In the genomic region with DNA sequence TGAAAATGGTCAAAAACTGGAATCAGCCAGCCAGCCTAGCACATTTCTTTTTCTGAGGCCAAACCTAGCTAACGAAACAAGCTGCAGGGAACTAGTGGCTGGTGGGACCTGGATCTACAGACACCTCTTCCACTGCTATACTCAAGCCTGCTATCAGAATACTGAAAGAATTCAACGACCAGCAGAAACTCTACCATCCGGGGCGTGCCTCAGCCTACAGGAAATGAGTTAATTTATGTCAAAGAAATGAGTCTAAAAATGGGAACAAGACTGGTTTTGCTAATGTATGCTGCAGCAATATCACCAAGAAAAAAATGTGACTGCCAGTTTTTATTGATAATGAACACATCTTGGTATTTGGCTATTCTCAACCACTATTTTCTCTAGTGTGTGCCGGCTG, we compare ENCODE assay signal across 20 mouse cellular contexts. TPM values are rescaled to one million over a fixed set of nuclear protein-coding genes. Genes with fewer than 3 reads are reported as not detected.
DNase-seq lines count a peak whose midpoint lies in the region; ATAC-seq and TF ChIP-seq lines count a peak whose summit lies in the region.
"Had no signal": no experiment of that assay in that cellular context is flagged by ENCODE, and none has a peak within 500 bp of the region (broad histone marks: within the 10 kb centered on the region; RNA-seq: fewer than 3 reads in every experiment).

No protein-coding gene starts in this region.

- H3K9ac ChIP-seq in heart, embryonic 15.5 days: no peak overlapping the region
- no peak overlapping the region for H3K9ac ChIP-seq in heart, adult 2 months (ENCODE audit: low read depth, low read length)
- H3K9ac ChIP-seq in forebrain, postnatal 0 days: no peak overlapping the region
- H3K9ac ChIP-seq: embryonic facial prominence, embryonic 13.5 days; limb, embryonic 13.5 days; liver, embryonic 15.5 days; midbrain, embryonic 12.5 days had no signal

- H3K4me3 ChIP-seq in heart, embryonic 15.5 days: no peak overlapping the region
- no peak overlapping the region for H3K4me3 ChIP-seq in heart, adult 2 months
- no peak overlapping the region for H3K4me3 ChIP-seq in bone marrow macrophage, adult 2 months (ENCODE audit: insufficient read depth, low read length)
- no peak overlapping the region for H3K4me3 ChIP-seq in forebrain, postnatal 0 days (ENCODE audit: low read depth, low read length)
- H3K4me3 ChIP-seq: embryonic facial prominence, embryonic 13.5 days; hindbrain, embryonic 10.5 days; left cerebral cortex, adult 2 months; limb, embryonic 13.5 days; liver, embryonic 15.5 days; midbrain, embryonic 12.5 days had no signal

- no peaks in the 10 kb centered on the region for H3K4me1 ChIP-seq in heart, embryonic 15.5 days (replicated peaks)
- no peaks in the 10 kb centered on the region; the same call in 1 of the 2 replicates for H3K4me1 ChIP-seq in heart, adult 2 months (ENCODE audit: control insufficient read depth, insufficient read depth, low read length)
- peaks cover 17% of the 10 kb centered on the region for H3K4me1 ChIP-seq in bone marrow macrophage, adult 2 months (ENCODE audit: control insufficient read depth, insufficient read depth, low read length)
- no peaks in the 10 kb centered on the region for H3K4me1 ChIP-seq in forebrain, postnatal 0 days (ENCODE audit: insufficient read depth)
- H3K4me1 ChIP-seq: embryonic facial prominence, embryonic 13.5 days; hindbrain, embryonic 10.5 days; liver, embryonic 15.5 days; midbrain, embryonic 12.5 days had no signal

- no peak for TF ChIP-seq POLR2A in heart, adult 2 months (IDR thresholded peaks at IDR 0.05; ENCODE audit: insufficient read depth, low read depth, low read length)
- no peak for TF ChIP-seq POLR2A in bone marrow macrophage, adult 2 months (IDR thresholded peaks at IDR 0.05; ENCODE audit: borderline replicate concordance, low read depth, low read length)

- H3K27ac ChIP-seq in heart, embryonic 15.5 days: peak overlapping the region; percentile 54
- H3K27ac ChIP-seq in heart, adult 2 months: no peak overlapping the region
- H3K27ac ChIP-seq in bone marrow macrophage, adult 2 months (ENCODE audit: insufficient read depth, low read depth, low read length): peak overlapping the region; percentile 66
- H3K27ac ChIP-seq in forebrain, postnatal 0 days (ENCODE audit: low read depth, low read length): no peak overlapping the region
- H3K27ac ChIP-seq: embryonic facial prominence, embryonic 13.5 days; hindbrain, embryonic 10.5 days; left cerebral cortex, adult 2 months; limb, embryonic 13.5 days; liver, embryonic 15.5 days; midbrain, embryonic 12.5 days; stomach, postnatal 0 days had no signal

- 58% methylated on average over 5 of the region's 5 CpGs for WGBS in heart, embryonic 15.5 days
- WGBS in heart, adult 2 months: 53% methylated on average over 5 of the region's 5 CpGs
- 85% methylated on average over 5 of the region's 5 CpGs for WGBS in forebrain, postnatal 0 days

- no peaks in the 10 kb centered on the region for H3K36me3 ChIP-seq in heart, embryonic 15.5 days
- H3K36me3 ChIP-seq in heart, adult 2 months (ENCODE audit: control insufficient read depth, insufficient read depth, low read length): no peaks in the 10 kb centered on the region
- no peaks in the 10 kb centered on the region for H3K36me3 ChIP-seq in forebrain, postnatal 0 days (ENCODE audit: insufficient read depth)
- H3K36me3 ChIP-seq: embryonic facial prominence, embryonic 13.5 days; G1E; hindbrain, embryonic 10.5 days; limb, embryonic 13.5 days; liver, embryonic 15.5 days; midbrain, embryonic 12.5 days had no signal

- ATAC-seq in heart, embryonic 15.5 days (replicated peaks; ENCODE audit: insufficient number of reproducible peaks, insufficient read depth, low FRiP score, low read depth): no peak
- ATAC-seq in megakaryocyte, adult 5-6 weeks (ENCODE audit: poor library complexity, severe bottlenecking): peak; percentile 74
- ATAC-seq in forebrain, postnatal 0 days: no peak
- ATAC-seq: forebrain, embryonic 16.5 days had no signal

- no peaks in the 10 kb centered on the region for H3K27me3 ChIP-seq in heart, embryonic 15.5 days
- no peaks in the 10 kb centered on the region for H3K27me3 ChIP-seq in heart, adult 2 months (ENCODE audit: control insufficient read depth, insufficient read depth, low read length)
- no peaks in the 10 kb centered on the region; the same call in 1 of the 2 replicates for H3K27me3 ChIP-seq in forebrain, postnatal 0 days (ENCODE audit: insufficient read depth, low read length)

- no peak overlapping the region for H3K4me2 ChIP-seq in heart, embryonic 15.5 days
- H3K4me2 ChIP-seq in forebrain, postnatal 0 days (ENCODE audit: low read depth): no peak overlapping the region
- H3K4me2 ChIP-seq: embryonic facial prominence, embryonic 13.5 days; limb, embryonic 13.5 days; liver, embryonic 15.5 days; midbrain, embryonic 12.5 days had no signal

- no peak for DNase-seq in heart, adult 2 months
- peak; percentile 15 to 23 for DNase-seq in B cell, adult 2 months
- DNase-seq in embryo, embryonic 10.5 days (ENCODE audit: low spot score): no peak
- DNase-seq in forebrain, postnatal 0 days: no peak
- DNase-seq: cerebellum, adult 2 months; kidney, adult 18-20 months; kidney, postnatal 14 days; lung, postnatal 14 days had no signal

- H3K79me2 ChIP-seq in heart, adult 2 months (replicated peaks; ENCODE audit: control insufficient read depth, insufficient read depth, low read length): no peaks in the 10 kb centered on the region

- TF ChIP-seq EP300 in heart, adult 2 months (IDR thresholded peaks at IDR 0.05; ENCODE audit: insufficient read depth, low read depth, low read length): no peak

- H3K9me3 ChIP-seq in heart, embryonic 15.5 days (replicated peaks): no peaks in the 10 kb centered on the region
- H3K9me3 ChIP-seq in forebrain, postnatal 0 days (ENCODE audit: low read length): no peaks in the 10 kb centered on the region
- H3K9me3 ChIP-seq: embryonic facial prominence, embryonic 13.5 days; G1E; hindbrain, embryonic 10.5 days; limb, embryonic 13.5 days; liver, embryonic 15.5 days; midbrain, embryonic 12.5 days had no signal

- intact Hi-C loops in heart, adult 2 months (cut with DNase I): no loop called here

- TF ChIP-seq CTCF in heart, adult 2 months (IDR thresholded peaks at IDR 0.05): no peak
- no peak for TF ChIP-seq CTCF in bone marrow macrophage, adult 2 months (IDR thresholded peaks at IDR 0.05; ENCODE audit: low read depth, low read length)
- no peak for TF ChIP-seq CTCF in forebrain, postnatal 0 days (IDR thresholded peaks at IDR 0.05; ENCODE audit: low read depth)

RNA-seq across cellular contexts. Expression of gene Bmx, which starts 0.7 kb away (rescaled TPM):
- polyA plus RNA-seq in heart, embryonic 15.5 days (2015; fragmentation: Nextera tagmentation; extraction: Ambion mirVana): 4.5 and 4.6 TPM in 2 replicates
- 1 to 10 TPM; 2.0 to 2.3 TPM for total RNA-seq in heart, adult 2 months (2021)
- polyA plus RNA-seq in heart, adult 2 months (2012; rRNA removed): 1.2 and 2.0 TPM in 2 replicates
- 0.19 TPM in 1 of 2 replicates, not detected in the other for polyA plus RNA-seq in bone marrow macrophage, adult 2 months (2012; ENCODE audit: insufficient read depth, insufficient read length, missing spikeins)
- total RNA-seq in megakaryocyte, adult 5-6 weeks (2015): 27.4 and 30.8 TPM in 2 replicates
- 40.8 and 42.4 TPM in 2 replicates for total RNA-seq in megakaryocyte, adult 5-6 weeks (2017)
- 0.38 and 1.2 TPM in 2 replicates for total RNA-seq in forebrain, postnatal 0 days (2014; rRNA removed)
- polyA plus RNA-seq in forebrain, postnatal 0 days (2015; fragmentation: Nextera tagmentation; extraction: Ambion mirVana): 0.33 and 0.39 TPM in 2 replicates
- polyA plus RNA-seq: G1E had no signal

RNA-seq across cellular contexts. Expression of gene Pir, which starts 10.5 kb away (rescaled TPM):
- 6.2 and 8.9 TPM in 2 replicates for polyA plus RNA-seq in heart, embryonic 15.5 days (2015; fragmentation: Nextera tagmentation; extraction: Ambion mirVana)
- total RNA-seq in heart, adult 2 months (2021): 1 to 10 TPM; 6.3 to 6.6 TPM
- polyA plus RNA-seq in heart, adult 2 months (2012; rRNA removed): 2.8 and 2.9 TPM in 2 replicates
- polyA plus RNA-seq in bone marrow macrophage, adult 2 months (2012; ENCODE audit: insufficient read depth, insufficient read length, missing spikeins): 8.0 and 10.1 TPM in 2 replicates
- total RNA-seq in megakaryocyte, adult 5-6 weeks (2015): 3.9 and 6.1 TPM in 2 replicates
- 1.7 and 2.8 TPM in 2 replicates for total RNA-seq in megakaryocyte, adult 5-6 weeks (2017)
- total RNA-seq in forebrain, postnatal 0 days (2014; rRNA removed): 1.4 and 3.1 TPM in 2 replicates
- 4.3 and 6.1 TPM in 2 replicates for polyA plus RNA-seq in forebrain, postnatal 0 days (2015; fragmentation: Nextera tagmentation; extraction: Ambion mirVana)
- polyA plus RNA-seq: G1E had no signal

Comparison
In these comparisons a context has a peak if more than half of its experiments do, and no peak if none do; other contexts are left out.
1. H3K27ac ChIP-seq: peak in heart, embryonic 15.5 days (single experiment) and bone marrow macrophage, adult 2 months (single experiment); none in heart, adult 2 months (single experiment) and forebrain, postnatal 0 days (single experiment).
2. DNase-seq: peak in B cell, adult 2 months (2 of 2); none in heart, adult 2 months (0 of 2), embryo, embryonic 10.5 days (single experiment) and forebrain, postnatal 0 days (single experiment).